Mouse (Mus musculus): ENCODE measurements at regions not wholly inside any gene's neighbourhood (a gene's known extent, or its start where the extent isn't known, plus 50 kb on each side); places are given as distances from the start of the nearest gene placed in this dataset.
"Not testable (repeated sequence)": the region's sequence is repeated elsewhere in the genome, so short reads cannot be mapped to it uniquely, and the experiment has no call there.

GRCm38 (mm10) chr15:8816501-8817368 lies 106.2 kb upstream of the Slc1a3 start:
- no peak overlapping the region for H3K27ac ChIP-seq
- intact Hi-C loops (cut with DNase I): no loop called here
- no peak for TF ChIP-seq CTCF (IDR thresholded peaks at IDR 0.05)

GRCm38 (mm10) chr15:8815958-8816357 lies 105.4 kb upstream of the Slc1a3 start:
- no peak overlapping the region for H3K27ac ChIP-seq

More at GRCm38 (mm10) chr15:8816501-8817368, 106.2 kb upstream of the Slc1a3 start:
- no peak for DNase-seq
- no peak overlapping the region for H3K4me3 ChIP-seq

GRCm38 (mm10) chr15:8815277-8815676 lies 104.7 kb upstream of the Slc1a3 start:
- Histone ChIP-seq H3K4me3 (no peak overlapping the region), H3K27ac (no peak overlapping the region)
- TF ChIP-seq CTCF (IDR thresholded peaks at IDR 0.05): no peak
- no peak for DNase-seq
- intact Hi-C loops (cut with DNase I): no loop called here

More at GRCm38 (mm10) chr15:8815958-8816357, 105.4 kb upstream of the Slc1a3 start:
- intact Hi-C loops (cut with DNase I): no loop called here
- no peak for DNase-seq
- TF ChIP-seq CTCF (IDR thresholded peaks at IDR 0.05): no peak
- no peak overlapping the region for H3K4me3 ChIP-seq

- Histone ChIP-seq H3K4me3 (no peak overlapping the region), H3K27ac (no peak overlapping the region)
- no peak for TF ChIP-seq CTCF (IDR thresholded peaks at IDR 0.05)
- intact Hi-C loops (cut with DNase I): no loop called here
- DNase-seq: peak; percentile 63
These were observed 95.8 kb upstream of the Slc1a3 start for GRCm38 (mm10) chr15:8806354-8806753.

- DNase-seq; intact Hi-C loops (cut with DNase I): not testable (repeated sequence)
These were observed 95.0 kb upstream of the Slc1a3 start for GRCm38 (mm10) chr15:8805565-8805964.

GRCm38 (mm10) chr15:8802058-8802457 lies 91.5 kb upstream of the Slc1a3 start:
- no peak for TF ChIP-seq CTCF (IDR thresholded peaks at IDR 0.05)
- intact Hi-C loops (cut with DNase I): no loop called here
- DNase-seq: no peak
- Histone ChIP-seq H3K27ac (peak overlapping the region; percentile 72), H3K4me3 (no peak overlapping the region)

More at GRCm38 (mm10) chr15:8805565-8805964, 95.0 kb upstream of the Slc1a3 start:
- not testable (repeated sequence) for H3K4me3 ChIP-seq, H3K27ac ChIP-seq

GRCm38 (mm10) chr15:8797015-8797414 lies 86.5 kb upstream of the Slc1a3 start:
- Histone ChIP-seq H3K27ac (no peak overlapping the region), H3K4me3 (no peak overlapping the region)
- intact Hi-C loops (cut with DNase I): loop anchor here (10.0 kb wide), 1 partner anchor 88 kb away; no protein-coding TSS in a partner anchor
- no peak for DNase-seq
- TF ChIP-seq CTCF (IDR thresholded peaks at IDR 0.05): peak; percentile 27; the same call in 1 of the 2 replicates

GRCm38 (mm10) chr15:8792106-8792505 lies 81.5 kb upstream of the Slc1a3 start:
- intact Hi-C loops (cut with DNase I): loop anchor here (10.0 kb wide), 1 partner anchor 93 kb away; no protein-coding TSS in a partner anchor
- no peak for TF ChIP-seq CTCF (IDR thresholded peaks at IDR 0.05)
- Histone ChIP-seq H3K27ac (no peak overlapping the region), H3K4me3 (no peak overlapping the region)
- DNase-seq: no peak

GRCm38 (mm10) chr15:8789924-8790323 lies 79.4 kb upstream of the Slc1a3 start:
- intact Hi-C loops (cut with DNase I): loop anchor here (10.0 kb wide), 1 partner anchor 95 kb away; no protein-coding TSS in a partner anchor
- no peak overlapping the region for H3K27ac ChIP-seq
- no peak for TF ChIP-seq CTCF (IDR thresholded peaks at IDR 0.05)

GRCm38 (mm10) chr15:8789000-8789399 lies 78.4 kb upstream of the Slc1a3 start:
- Histone ChIP-seq H3K27ac (no peak overlapping the region), H3K4me3 (no peak overlapping the region)
- TF ChIP-seq CTCF (IDR thresholded peaks at IDR 0.05): no peak
- intact Hi-C loops (cut with DNase I): no loop called here
- no peak for DNase-seq

More at GRCm38 (mm10) chr15:8789924-8790323, 79.4 kb upstream of the Slc1a3 start:
- no peak overlapping the region for H3K4me3 ChIP-seq
- no peak for DNase-seq

GRCm38 (mm10) chr15:8785537-8785936 lies 75.0 kb upstream of the Slc1a3 start:
- TF ChIP-seq CTCF (IDR thresholded peaks at IDR 0.05): no peak
- intact Hi-C loops (cut with DNase I): no loop called here
- DNase-seq: no peak
- Histone ChIP-seq H3K4me3 (no peak overlapping the region), H3K27ac (no peak overlapping the region)

GRCm38 (mm10) chr15:8783567-8783966 lies 73.0 kb upstream of the Slc1a3 start:
- no peak for TF ChIP-seq CTCF (IDR thresholded peaks at IDR 0.05)
- DNase-seq: no peak
- Histone ChIP-seq H3K27ac (no peak overlapping the region), H3K4me3 (no peak overlapping the region)
- intact Hi-C loops (cut with DNase I): no loop called here

GRCm38 (mm10) chr15:8783036-8783435 lies 72.5 kb upstream of the Slc1a3 start:
- no peak for DNase-seq
- H3K27ac ChIP-seq: no peak overlapping the region
- no peak overlapping the region for H3K4me3 ChIP-seq
- no peak for TF ChIP-seq CTCF (IDR thresholded peaks at IDR 0.05)
- intact Hi-C loops (cut with DNase I): no loop called here

Data from gastrocnemius, adult 2 months (tissue).